Mouse (Mus musculus) gastrocnemius, adult 8-10 months (tissue): Measurements from ENCODE around the gene Ncf2. TPM values are rescaled to one million over a fixed set of nuclear protein-coding genes. Genes with fewer than 3 reads are reported as not detected.

Experiments
- DNase-seq, 2 experiments: peaks; one replicate each; pipeline ENCODE4 v3.0.0; 2022; ENCODE audit warnings: low spot score in 2 of 2
- total RNA-seq, 4 experiments: library from RNA; stranded (reverse); gene quantifications; 2 replicates each; pipeline ENCODE4 v1.2.4; 2022

The Ncf2 gene
- total RNA-seq, 4 experiments from 2014 or later: 0.34 to 1.1 (median 0.48) TPM

- no peak for DNase-seq
Observed at GRCm38 (mm10) chr1:152796683-152797263, 3.2 kb upstream of the Ncf2 start.

GRCm38 (mm10) chr1:152798125-152798524 lies 1.9 kb upstream of the Ncf2 start:
- no peak for DNase-seq

- no peak for DNase-seq
Observed at GRCm38 (mm10) chr1:152800633-152801176, 711 bp downstream of the Ncf2 start.

- no peak for DNase-seq
Observed at GRCm38 (mm10) chr1:152804907-152805306, 4.9 kb downstream of the Ncf2 start.

GRCm38 (mm10) chr1:152807619-152808391 lies 7.8 kb downstream of the Ncf2 start:
- no peak for DNase-seq

GRCm38 (mm10) chr1:152808392-152808680 lies 8.3 kb downstream of the Ncf2 start:
- no peak for DNase-seq

GRCm38 (mm10) chr1:152809541-152810252 lies 9.7 kb downstream of the Ncf2 start:
- DNase-seq: no peak

GRCm38 (mm10) chr1:152810533-152811439 lies 10.8 kb downstream of the Ncf2 start:
- no peak for DNase-seq

GRCm38 (mm10) chr1:152815265-152815701 lies 15.3 kb downstream of the Ncf2 start:
- no peak for DNase-seq

GRCm38 (mm10) chr1:152817027-152817769 lies 17.2 kb downstream of the Ncf2 start:
- no peak for DNase-seq

- peak; percentile 29 to 54 for DNase-seq
Observed at GRCm38 (mm10) chr1:152817794-152818193, 17.8 kb downstream of the Ncf2 start.

GRCm38 (mm10) chr1:152819558-152819957 lies 19.6 kb downstream of the Ncf2 start:
- DNase-seq: no peak

GRCm38 (mm10) chr1:152820911-152821695 lies 21.1 kb downstream of the Ncf2 start:
- no peak for DNase-seq

GRCm38 (mm10) chr1:152821746-152822145 lies 21.8 kb downstream of the Ncf2 start:
- no peak for DNase-seq

- DNase-seq: no peak
Observed at GRCm38 (mm10) chr1:152824206-152824605, 24.2 kb downstream of the Ncf2 start.

GRCm38 (mm10) chr1:152826446-152826845 lies 26.5 kb downstream of the Ncf2 start:
- DNase-seq: no peak

GRCm38 (mm10) chr1:152828168-152828567 lies 28.2 kb downstream of the Ncf2 start:
- no peak for DNase-seq

GRCm38 (mm10) chr1:152828637-152829355 lies 28.8 kb downstream of the Ncf2 start:
- no peak for DNase-seq

GRCm38 (mm10) chr1:152830054-152830453 lies 30.1 kb downstream of the Ncf2 start:
- DNase-seq: no peak
